Mouse (Mus musculus) small intestine, adult 2 months (tissue): ENCODE measurements around the gene Pus3.

Experiments
- CTCF ChIP-seq: fragments of 200-500 bp; IDR thresholded peaks from 2 replicates; pipeline ENCODE4 v1.5.1; 2012; ENCODE audit warnings: low read depth, mild to moderate bottlenecking, control low read depth, inconsistent platforms, low read length, moderate library complexity, mixed read lengths; ENCODE audit not compliant: insufficient replicate concordance, insufficient read length; ENCODE audit errors: extremely low read depth
- POLR2A ChIP-seq: fragments of 200-500 bp; IDR thresholded peaks from 2 replicates; pipeline ENCODE4 v1.6.1; 2012; ENCODE audit warnings: low read depth, mild to moderate bottlenecking, control low read depth, inconsistent platforms, low read length, moderate library complexity

- TF ChIP-seq POLR2A: no peak
- no peak for TF ChIP-seq CTCF
Measured at GRCm38 (mm10) chr9:35522241-35522640, 36.2 kb upstream of the Pus3 start.
